Mouse (Mus musculus): ENCODE measurements at regions not wholly inside any gene's neighbourhood (a gene's known extent, or its start where the extent isn't known, plus 50 kb on each side); places are given as distances from the start of the nearest gene placed in this dataset.

DNA sequence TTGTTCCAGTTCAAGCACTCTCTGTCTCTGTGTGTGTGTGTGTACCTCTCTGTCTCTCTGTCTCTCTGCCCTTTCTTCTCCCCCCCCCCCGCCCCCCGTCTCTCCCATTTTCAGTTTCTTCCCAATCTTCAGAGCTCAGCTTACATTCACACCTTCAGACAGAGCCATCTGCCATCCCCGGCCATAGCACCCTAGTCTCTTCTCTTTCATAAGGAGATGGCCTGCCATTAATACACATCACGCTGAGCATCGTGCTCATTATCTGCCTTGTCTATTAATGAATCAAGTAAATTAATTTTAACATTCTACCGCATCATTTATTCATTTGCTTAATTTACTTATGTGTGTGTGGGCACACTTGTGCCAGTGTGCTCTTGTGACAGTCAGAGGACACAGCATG is 573.2 kb downstream of the Bnc2 start:
- no peak for DNase-seq (ENCODE audit: low spot score in 2 of 2)

DNA sequence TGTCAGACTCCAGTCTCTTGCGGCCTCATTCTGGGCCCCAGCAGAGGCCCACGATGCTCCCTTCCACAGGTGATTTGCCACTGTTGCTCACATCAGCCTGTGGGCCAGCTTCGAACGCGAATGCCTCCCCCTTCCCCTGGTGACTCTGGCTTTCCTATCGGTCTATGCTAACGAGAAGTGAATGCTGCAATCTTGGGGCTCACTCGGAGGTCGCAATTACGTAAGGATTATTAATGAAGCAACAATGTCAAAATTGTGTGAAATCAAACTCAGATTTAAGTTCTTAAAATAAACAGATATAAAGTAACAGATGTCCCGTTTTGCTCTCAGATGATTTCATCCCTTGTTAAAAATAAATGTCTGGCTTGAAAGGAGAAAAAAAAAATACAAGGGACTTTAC is 572.3 kb downstream of the Bnc2 start:
- no peak for DNase-seq (ENCODE audit: low spot score in 2 of 2)

DNA sequence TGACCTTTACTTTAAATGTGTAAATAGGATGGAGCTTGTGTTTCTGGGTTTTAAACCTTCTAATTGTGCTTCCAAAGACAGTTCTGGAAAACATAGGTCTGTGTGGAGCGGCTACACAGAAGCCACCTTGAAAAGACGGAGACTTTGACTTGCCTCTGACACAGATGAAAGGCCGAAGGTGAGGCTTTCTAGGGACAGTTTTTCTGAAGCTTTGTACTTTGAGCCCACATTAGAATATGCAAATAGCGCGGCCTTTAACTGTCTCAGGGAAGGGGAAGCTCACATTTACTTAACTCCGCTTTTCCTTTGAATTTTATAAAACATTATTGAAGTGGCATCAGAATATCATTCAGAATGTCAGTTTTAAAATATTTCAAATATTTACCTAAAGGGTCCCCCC is 566.5 kb downstream of the Bnc2 start:
- DNase-seq (ENCODE audit: low spot score in 2 of 2), result no peak

DNA sequence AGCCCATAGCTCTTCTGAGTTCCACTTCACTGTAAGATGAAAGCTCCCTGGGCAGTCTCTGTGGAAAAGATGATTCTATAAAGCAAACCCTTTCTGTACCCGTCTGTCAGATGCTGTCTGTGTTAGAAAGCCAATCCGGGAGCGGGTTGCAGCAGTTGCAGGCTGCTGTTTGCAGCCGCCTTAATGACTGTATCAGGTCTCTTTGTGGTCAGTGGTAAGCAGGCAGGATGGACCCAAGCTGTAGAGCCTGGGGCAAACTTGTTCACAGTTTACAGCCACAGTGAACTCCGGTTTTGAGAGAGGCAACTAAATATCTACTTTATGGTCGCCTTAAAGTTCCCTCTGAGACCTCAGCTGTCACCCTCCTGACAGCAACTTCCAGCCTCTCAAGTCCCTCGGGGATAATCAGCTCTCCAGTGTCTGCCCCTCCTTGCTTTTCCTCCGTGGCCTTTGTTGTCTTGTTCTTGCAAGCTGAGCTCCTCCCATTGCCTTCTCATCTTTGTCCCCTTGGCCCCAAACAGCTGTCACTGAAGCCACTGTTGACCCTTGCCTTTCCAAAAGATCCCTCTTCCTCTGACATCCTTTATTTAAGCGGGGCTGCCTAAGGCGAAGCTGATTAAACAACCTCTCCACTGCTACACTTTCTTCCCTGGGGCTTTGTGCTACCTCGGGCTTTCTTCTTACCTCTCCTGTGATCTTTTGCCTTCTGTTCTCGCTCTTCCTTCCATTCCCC is 565.1 kb downstream of the Bnc2 start:
- DNase-seq (ENCODE audit: low spot score in 2 of 2), result no peak

DNA sequence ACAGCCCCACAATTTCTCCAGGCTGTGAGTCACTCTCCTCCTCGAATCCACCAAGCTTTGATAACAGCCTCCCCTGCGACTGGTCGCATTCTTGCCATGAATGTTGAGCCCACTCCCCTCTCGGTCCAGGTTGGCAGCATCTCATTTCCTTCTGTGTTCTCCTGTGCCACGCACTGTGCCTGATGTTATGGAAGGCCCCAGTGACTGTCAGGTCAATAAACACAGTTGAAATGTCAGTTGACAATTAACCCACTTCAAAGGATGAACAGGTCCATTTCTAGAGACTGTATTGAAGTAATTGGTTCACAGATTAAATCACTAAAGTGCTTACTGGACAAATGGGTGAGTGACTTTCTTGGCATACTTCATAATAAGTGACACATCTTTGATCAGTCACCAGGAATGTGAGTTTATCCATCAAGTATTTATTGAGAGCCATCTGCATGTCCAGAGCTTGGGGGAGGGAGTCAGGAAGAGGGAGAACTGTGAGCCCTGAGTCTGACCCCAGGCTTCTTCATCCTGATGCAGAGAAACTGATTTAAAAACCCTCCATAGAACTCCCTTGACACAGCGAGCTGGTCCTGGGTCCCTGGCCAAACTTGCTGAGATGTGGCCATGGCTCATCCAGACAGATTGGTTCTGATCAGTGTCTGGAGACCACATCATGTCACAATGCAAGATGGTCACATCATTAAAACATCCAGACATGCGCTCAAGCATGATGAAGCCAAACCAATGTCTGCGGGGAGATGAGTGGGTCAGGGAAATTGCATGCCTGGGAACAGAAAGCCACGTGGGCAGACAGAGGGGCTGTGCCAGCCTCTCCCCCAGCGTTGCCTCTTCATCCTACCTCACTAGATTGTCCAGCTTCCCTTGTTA is 560.7 kb downstream of the Bnc2 start:
- DNase-seq (ENCODE audit: low spot score in 2 of 2), result no peak

DNA sequence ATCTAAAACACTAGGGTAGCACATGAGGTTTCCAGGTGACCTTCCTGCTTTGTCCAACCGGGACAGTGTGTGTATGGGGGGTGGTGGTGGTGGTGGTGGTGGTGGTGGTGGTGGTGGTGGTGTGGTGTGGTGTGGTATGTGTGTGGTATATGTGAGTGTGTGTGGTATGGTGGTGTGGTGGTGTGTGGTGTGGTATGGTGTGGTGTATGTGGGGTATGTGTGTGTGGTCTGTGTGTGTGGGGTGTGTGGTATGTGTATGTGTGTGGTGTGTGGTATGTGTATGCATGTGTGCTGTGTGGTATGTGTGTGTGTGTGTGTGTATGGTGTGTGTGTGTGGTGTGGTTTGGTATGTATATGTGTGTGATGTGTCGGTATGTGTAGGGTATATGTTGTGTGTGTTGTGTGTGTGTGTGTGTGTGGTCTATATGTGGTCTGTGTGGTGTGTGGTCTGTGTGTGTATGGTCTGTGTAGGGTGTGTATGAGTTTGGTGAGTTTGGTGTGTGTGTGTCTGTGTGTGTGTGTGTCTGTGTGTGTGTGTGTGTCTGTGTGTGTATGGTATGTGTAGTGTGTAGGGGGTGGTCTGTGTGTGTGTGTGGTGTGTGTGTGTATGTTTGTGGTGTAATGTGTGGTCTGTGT is 556.7 kb downstream of the Bnc2 start:
- DNase-seq (ENCODE audit: low spot score in 2 of 2), result no peak

DNA sequence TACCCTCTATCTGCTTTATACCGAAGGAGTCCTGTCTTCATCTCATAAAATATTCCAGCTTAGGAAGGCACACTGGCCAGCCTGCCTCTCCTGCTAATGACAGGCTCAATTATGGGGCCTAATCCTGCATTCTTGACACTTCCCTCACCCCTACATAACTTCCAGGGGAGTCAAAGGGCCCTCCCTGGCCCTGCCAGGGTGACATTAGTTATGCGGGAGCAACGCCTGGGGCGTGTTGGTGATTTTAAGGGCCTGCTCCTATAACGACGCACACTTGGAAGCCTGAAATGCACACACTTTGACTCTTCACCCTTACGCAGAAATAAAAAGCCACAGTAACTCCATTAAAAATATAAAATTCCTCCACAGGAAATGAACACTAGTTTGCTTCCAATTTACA is 555.5 kb downstream of the Bnc2 start:
- DNase-seq (ENCODE audit: low spot score in 2 of 2), result no peak

DNA sequence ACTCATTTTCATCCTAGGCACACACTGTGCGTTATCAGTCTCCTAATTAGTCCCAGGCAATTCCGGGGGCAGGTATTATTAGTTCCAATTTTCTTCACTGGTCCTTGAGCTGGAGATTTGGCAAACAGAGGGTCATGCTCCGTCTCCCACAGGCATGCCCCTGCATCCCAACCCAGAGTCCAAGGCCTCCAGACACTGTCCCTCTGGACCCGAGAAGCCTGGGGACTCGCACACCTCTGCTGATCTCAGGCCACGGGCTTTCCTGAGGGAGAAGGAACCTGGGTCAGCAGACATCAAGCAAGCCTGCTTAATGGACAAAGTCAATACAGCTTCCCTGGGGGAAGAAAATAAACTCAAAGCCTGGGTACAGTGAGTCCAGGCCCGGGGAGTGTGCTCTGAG is 554.7 kb downstream of the Bnc2 start:
- no peak for DNase-seq (ENCODE audit: low spot score in 2 of 2)

DNA sequence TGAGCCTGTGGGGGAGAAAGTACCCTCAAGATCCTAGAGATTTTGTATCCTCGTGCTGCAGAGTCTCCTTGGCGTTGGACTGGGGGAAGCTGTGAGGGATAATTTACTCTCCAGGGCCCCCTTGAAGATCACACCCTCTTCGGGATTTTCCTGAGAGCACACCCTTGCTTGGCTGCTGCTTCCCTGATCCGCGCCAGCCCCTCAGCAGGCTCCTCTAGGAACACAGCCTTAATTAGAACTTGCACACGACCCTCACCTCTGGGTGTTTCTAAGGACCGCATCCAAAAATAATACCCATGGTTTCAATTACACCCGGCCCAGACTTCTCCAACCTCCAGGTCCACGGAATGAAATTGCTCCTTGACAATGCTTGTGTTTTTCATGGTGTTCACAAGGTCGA is 553.6 kb downstream of the Bnc2 start:
- DNase-seq (ENCODE audit: low spot score in 2 of 2), result no peak

DNA sequence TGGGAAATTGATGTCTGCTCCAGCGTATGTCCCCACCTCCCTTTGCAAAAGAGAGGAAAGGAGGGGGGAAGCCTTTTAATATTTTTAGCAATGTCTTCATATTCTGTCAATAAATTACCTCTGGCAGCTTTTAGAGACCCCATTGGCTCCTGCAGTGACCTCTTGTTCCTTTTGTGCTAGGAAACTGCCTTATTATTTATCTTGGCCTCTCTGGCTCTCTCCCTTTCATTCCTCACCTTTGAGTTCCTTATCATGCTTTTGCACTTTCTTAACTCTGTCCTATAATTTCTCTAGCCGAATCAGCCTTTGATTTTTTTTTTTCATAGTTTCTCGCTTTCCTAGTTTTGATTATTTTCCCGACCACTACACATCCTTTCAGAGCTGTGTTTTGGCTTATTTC is 548.7 kb downstream of the Bnc2 start:
- no peak for DNase-seq (ENCODE audit: low spot score in 2 of 2)

DNA sequence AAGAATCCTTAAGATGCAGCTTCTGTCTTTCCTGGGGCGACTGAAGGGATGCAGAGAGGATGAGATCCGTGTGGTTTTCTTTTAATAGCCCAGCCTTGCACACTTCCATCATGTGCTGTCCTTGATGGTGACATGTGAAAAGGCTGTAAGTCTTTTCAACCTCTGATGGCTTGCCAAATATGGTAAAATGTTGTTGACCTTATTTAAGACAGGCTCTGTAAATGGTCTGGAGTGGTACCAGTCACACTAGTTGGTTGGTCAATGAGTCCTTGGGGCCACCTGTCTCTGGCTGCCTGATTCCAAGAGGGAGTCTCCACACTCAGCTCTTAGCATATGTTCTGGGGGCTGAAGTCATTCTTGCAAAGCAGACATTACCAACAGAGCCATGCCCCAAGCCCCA is 547.7 kb downstream of the Bnc2 start:
- no peak for DNase-seq (ENCODE audit: low spot score in 2 of 2)

DNA sequence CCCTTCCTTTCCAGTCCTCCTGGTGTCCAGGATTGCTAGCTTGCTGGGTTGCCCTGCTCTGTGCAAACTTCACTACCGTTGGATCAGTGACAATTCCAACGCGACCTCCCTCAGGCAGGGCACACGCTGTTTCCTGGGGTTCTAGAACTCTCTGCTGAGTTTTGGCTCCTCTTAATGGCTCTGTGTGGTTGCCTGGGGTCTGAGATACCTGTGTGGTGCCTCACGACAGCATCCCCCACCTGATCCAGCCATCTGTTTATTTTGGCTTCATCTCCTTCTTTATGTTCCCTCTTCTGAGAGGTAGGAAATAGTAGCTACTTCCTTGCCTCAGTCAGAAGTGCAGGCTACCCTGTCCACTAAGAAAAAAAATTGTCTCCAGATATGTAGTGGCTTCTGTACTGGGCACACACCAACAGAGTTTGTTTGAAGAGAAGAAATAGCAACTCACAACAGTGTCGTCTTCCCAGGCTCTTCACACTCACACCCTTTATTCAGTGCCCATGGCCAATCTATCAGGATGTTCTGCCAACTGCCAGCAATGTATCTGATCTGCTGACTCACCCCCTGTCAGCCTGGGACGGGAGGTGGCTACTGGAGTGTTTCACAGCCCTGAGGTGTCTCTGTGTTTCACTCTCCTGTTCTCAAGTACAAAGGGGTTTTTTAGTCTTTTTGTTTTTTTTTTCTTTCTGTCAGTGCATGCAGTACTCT is 544.1 kb downstream of the Bnc2 start:
- DNase-seq (ENCODE audit: low spot score in 2 of 2), result no peak

DNA sequence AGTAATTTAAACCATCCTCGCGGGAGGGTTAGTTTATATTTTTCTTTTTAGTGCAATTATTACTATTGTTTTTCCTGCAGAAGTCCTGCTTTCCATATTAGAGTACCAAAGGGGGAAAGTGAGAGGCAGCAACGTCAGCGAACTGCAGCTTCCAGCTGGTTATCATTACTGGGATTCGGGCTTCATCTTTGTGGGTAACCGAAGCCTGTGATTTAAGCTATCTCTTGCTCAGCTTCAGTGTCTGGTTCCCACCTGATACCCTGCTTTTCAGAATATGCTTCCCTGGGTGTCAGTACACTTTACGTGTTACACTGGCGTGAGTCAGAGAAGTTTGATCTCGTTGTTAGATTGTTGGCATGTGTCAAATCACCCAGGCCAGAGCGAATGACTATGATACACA is 539.3 kb downstream of the Bnc2 start:
- no peak for DNase-seq (ENCODE audit: low spot score in 2 of 2)

DNA sequence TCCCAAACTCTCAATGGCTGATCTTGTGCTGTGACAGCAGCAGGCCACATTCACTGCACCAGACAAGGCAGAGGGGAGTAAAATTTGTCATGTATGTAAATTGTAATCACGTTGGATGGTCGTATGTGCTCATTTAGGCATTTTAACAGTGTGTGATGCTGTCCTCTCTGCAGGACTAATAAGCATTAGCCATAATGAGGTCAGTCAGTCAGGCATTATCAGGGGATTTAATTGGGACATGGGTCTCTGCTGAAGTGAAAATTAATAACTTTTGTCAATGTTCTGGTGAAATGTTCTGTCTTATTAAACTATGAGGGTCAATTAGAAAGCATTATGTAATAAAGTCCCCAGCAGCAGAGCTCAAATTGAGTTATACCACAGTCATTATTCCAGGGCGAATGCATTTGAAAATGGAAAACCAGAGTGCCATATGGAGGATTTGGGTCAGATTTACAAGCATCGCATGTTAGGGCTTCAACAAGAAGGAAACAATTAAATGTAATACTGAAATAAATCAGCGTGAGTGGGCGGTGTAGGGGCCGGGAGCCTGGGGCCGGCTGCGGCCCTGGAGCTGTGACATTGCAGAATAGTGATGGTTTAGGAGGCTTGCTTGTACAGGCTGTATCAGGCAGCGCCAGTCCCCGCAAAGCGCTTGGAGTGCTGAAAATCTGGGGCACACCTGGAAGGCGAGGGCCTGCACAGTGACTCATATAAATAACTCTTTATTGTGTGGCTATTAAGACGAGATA is 537.7 kb downstream of the Bnc2 start:
- no peak for DNase-seq (ENCODE audit: low spot score in 2 of 2)

DNA sequence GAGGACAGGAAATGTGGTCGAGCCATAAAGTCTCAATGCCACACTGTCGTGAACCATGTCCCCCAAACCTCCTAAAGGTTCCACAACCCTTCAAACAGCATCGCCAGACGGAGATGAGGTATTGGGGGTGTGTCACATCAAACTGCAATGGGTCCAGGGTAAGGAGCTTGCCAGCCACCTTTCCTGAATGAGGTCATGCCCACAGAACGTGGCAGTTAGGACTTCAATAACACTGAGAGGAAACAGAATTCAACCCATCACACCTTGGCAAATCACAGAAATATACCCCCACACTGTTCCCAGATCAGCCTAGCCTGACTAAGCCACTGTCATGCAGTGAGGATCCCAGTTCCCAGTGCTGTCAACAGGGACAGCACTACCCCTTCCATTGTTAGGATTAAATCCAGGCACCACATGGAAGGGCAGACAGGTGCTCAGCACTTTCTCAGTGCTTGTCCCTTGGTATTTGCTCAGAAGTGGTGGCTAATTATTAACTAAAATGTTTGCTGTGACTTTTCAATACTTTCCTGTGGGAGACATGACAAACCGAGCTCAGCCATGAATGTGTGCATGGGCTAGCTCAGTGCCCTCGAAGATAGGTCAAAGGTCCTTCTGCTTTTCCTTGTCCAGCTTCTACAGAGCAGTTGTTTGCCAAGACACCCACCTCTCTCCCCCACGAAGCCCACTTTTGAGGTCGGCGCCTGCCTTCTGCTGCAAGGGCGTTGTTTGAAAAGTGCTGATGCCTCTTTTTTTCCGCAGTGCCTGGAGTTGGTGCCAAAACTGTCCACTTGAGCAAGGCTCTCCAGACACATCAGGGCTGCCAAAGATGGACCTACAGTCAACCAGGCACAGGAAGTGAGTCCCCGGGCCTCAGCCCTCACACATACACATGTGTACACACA is 525.7 kb downstream of the Bnc2 start:
- DNase-seq (ENCODE audit: low spot score in 2 of 2), result no peak

DNA sequence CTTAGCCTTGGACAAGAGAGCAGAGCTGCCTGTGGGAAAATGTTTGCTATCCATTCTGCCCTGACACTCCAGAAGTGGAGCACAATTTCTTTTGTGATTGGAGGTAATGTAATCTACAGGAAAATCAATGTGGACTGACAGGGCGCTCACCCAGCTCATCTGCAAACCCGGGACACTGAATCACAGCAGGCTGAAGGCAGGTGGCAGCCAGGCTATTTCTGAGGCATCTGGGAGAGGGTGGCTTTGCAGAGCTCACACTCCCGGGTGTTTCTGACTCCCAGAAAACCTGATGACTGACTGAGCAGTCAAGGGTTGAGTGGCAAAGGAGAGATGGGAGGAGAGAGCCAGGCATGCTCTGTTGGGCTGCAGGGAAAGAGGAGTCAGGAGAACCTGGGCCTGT is 524.4 kb downstream of the Bnc2 start:
- DNase-seq (ENCODE audit: low spot score in 2 of 2), result no peak

DNA sequence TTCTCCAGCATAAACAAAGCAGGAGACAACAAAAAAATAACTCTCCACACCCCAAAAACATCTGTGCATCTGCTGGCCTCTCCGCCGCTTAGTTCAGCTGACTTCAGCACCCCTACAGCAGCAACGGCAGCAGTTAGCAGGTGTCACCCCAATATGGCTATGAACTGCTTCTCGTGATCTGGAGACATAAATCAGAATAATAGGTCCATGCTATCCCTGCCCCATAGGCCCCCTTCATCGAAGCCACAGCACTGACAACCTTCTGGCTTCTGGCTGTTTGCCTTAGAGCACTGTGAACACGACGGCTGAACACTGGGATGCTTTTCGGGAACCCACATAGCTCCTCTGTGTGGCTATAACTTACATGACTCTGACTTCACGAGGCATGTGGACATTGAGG is 523.8 kb downstream of the Bnc2 start:
- no peak for DNase-seq (ENCODE audit: low spot score in 2 of 2)

DNA sequence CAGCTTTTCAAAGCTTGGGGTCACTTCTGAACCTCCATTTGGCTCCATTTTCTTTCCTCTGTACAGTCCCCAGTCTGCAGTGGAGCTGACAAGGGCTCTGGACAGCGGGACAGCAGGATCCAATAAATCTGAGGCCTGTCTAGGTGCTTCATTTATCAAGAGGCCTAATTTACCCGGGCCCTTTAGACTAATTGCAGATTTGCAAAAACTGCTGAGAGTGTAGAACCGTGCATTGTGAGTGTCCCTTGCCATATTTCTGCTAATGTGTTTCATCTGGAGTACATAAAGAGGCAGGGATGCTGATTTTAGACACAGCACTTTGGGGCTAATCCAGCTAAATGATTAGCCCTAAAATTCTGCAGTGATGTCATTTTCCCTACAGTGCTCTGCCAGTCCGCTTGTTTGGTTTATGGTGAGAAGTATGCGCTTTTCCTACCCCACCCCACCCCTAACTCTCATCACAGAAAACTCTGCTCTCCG is 523.1 kb downstream of the Bnc2 start:
- DNase-seq (ENCODE audit: low spot score in 2 of 2), result no peak

DNA sequence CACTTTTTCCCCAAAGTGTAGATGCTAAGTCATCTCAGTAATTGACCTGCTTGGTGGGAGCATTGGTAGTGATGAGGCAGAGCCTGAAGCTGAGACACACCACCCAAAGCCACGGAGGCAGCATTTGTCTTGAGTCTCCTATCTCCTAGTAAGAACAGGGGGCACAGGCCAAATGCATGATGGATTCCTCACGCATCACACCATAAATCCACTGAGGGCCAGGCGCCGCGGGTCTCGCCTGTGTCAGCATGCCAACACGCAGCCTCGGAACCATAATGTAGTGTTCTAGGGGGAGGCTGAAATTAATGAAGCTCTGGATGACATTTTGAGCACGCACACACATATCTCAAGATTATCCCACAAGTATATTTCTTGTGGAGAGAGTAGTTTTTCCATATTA is 521.5 kb downstream of the Bnc2 start:
- DNase-seq (ENCODE audit: low spot score in 2 of 2), result no peak

DNA sequence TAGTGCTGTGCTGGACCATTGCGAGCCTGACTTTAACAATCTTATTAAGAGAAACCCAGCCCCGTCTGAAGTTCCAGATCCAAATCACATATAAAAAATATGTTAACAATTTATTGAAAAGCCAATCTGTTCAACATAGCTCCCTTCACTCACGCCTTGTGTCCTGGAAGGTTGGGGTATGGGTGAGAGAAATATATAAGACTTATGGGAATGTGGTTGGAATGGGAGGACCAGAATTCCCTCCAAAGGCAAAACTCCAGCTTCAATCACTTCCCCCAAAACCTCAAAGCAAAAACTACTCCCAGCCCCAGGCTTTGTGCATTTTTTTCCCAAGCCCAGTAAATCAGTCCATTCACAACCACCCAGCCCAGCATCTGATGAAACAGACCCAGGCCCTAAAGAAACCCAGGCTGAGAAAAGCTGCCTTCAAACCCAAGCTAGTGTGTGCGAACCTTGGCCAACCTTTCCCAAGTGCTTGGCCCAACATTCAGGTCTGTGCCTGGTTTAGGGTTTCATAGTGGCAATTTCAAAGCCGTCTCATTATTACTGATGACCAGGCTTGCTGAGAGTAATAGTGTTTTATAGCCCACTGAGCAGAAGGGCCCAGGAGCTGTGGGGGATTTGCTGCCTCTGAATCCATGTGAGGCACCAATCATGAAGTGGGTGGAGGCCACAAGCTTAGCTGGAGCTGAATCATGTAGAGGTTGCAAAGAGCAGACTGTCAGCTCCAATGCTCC is 517.0 kb downstream of the Bnc2 start:
- DNase-seq (ENCODE audit: low spot score in 2 of 2), result no peak
